Mouse (Mus musculus): Measurements from ENCODE around the gene Krtap12-1. TPM values are rescaled to one million over a fixed set of nuclear protein-coding genes. Genes with fewer than 3 reads are reported as not detected.
A peak's percentile ranks its signal among the peaks of the same experiment; 100 is the strongest.
"Not testable (repeated sequence)": the region's sequence is repeated elsewhere in the genome, so short reads cannot be mapped to it uniquely, and the experiment has no call there.

Krtap12-1 gene
- polyA plus RNA-seq, 1 experiment, result not detected

DNA sequence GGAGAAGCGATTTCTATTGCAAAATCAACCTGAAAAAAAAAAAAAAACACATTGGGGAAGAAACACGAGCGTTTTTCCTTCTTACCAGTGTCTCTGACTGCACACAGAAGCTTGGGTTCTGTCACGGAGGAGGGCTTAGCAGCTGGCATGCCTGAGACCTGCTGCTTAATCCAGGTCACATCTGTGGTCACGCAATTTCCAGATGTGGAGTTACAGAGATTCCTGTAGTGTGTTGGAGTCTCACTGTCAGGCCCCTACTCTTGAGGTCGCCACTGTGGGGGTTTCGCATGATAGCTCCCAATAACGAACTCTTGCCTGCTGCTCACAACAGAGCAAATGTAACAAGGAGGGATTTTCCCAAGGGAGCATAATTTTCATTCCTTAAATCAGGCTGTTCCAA, 36.2 kb upstream of the Krtap12-1 start:
- H3K4me3 ChIP-seq (ENCODE audit: insufficient read depth, poor library complexity, severe bottlenecking), result no peak overlapping the region
- H3K79me2 ChIP-seq (ENCODE audit: control insufficient read depth, insufficient read depth), result no peaks in the 10 kb centered on the region
- H3K36me3 ChIP-seq (ENCODE audit: control insufficient read depth, insufficient read depth), result no peaks in the 10 kb centered on the region
- peaks cover 75% of the 10 kb centered on the region for H3K27me3 ChIP-seq (ENCODE audit: control insufficient read depth, insufficient read depth, insufficient read length)
- TF ChIP-seq CEBPB (IDR thresholded peaks at IDR 0.05; ENCODE audit: low read depth) (no peak), USF1 (IDR thresholded peaks at IDR 0.05; ENCODE audit: low read depth) (no peak), FOSL1 (IDR thresholded peaks at IDR 0.05; ENCODE audit: insufficient read depth, low read length, poor library complexity, severe bottlenecking) (no peak), MYOD1 (IDR thresholded peaks at IDR 0.05; ENCODE audit: control insufficient read depth, insufficient read length, low read depth) (no peak), CTCF (IDR thresholded peaks at IDR 0.05; ENCODE audit: control insufficient read depth, insufficient read depth, insufficient read length) (no peak), MAX (IDR thresholded peaks at IDR 0.05) (no peak), MYOG (IDR thresholded peaks at IDR 0.05; ENCODE audit: control insufficient read depth, extremely low read depth, insufficient read length) (no peak)
- no peaks in the 10 kb centered on the region for H3K79me3 ChIP-seq (ENCODE audit: low read depth)
- H3ac ChIP-seq (ENCODE audit: control insufficient read depth, insufficient read length, low read depth), result no peak overlapping the region

DNA sequence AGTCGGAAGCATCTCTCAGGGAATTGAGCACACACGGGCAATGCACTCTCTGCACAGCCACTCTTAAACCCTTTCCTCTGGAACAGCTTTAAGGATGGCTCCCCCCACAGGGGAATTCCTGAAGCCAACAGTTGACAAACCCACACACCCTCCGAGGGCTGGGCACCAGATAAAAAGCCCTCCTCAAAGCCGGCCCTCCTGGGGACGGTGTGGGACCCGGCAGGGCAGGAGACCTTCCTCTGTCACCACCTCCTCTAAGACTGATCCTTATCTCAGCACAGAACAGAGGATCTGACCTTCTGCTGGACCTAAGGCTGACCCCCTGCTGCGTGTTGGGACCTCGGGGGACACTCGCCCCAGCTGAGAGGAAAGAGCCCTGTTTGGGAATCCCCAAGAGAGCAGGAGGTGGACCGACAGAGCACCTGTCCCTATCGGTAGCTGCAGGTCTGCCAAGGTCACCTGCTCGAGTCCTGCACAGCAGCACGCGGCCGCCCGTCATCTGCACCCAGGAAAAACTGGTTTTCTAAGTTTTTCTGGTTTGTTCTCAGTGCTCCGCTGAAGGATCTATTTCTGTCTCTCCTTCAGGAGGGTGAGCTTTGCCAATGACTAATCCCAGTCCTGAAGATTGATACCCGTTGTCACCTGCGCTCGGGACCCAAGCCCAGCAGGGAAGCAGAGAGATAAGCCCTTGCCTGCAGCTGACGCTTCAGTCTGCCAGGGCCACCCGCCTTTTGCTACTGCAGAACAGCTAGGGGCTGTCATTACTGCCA, 34.3 kb upstream of the Krtap12-1 start, which contains the start of gene Tspear:
Tspear (plus strand) TSS at position 675 of the 770 bp plus-strand sequence.
- H3K27me3 ChIP-seq (ENCODE audit: control insufficient read depth, insufficient read depth, insufficient read length), result peaks cover 91% of the 10 kb centered on the region
- H3ac ChIP-seq (ENCODE audit: control insufficient read depth, insufficient read length, low read depth), result no peak within 1 kb of the TSS
- no peaks in the 10 kb centered on the region for H3K79me2 ChIP-seq (ENCODE audit: control insufficient read depth, insufficient read depth)
- no peaks in the 10 kb centered on the region for H3K36me3 ChIP-seq (ENCODE audit: control insufficient read depth, insufficient read depth)
- no peaks in the 10 kb centered on the region for H3K79me3 ChIP-seq (ENCODE audit: low read depth)
- no peak within 1 kb of the TSS for H3K4me3 ChIP-seq (ENCODE audit: insufficient read depth, poor library complexity, severe bottlenecking)
- TF ChIP-seq MAX (IDR thresholded peaks at IDR 0.05) (no peak), CEBPB (IDR thresholded peaks at IDR 0.05; ENCODE audit: low read depth) (no peak), CTCF (IDR thresholded peaks at IDR 0.05; ENCODE audit: control insufficient read depth, insufficient read depth, insufficient read length) (no peak), MYOG (IDR thresholded peaks at IDR 0.05; ENCODE audit: control insufficient read depth, extremely low read depth, insufficient read length) (no peak), FOSL1 (IDR thresholded peaks at IDR 0.05; ENCODE audit: insufficient read depth, low read length, poor library complexity, severe bottlenecking) (no peak), MYOD1 (IDR thresholded peaks at IDR 0.05; ENCODE audit: control insufficient read depth, insufficient read length, low read depth) (no peak), USF1 (IDR thresholded peaks at IDR 0.05; ENCODE audit: low read depth) (no peak)

DNA sequence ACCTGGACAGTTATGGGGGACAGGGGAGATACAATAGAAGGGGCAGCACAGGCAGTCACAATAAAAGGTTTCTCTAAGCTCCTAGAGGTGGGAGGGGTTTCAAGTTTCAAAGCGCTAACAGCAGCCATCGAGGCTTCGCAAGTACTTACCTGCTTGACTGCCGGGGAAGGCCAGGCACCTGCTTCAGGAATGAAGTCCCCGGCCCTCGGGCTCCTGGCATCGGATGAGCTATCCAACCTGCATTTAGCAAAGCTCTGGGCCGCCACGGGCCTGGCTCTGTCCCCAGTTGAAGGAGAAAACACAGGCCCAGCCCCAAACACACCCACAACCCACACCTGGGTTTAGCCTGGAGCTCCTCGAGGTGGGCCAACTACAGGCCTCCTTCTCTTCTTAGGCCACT, 33.4 kb upstream of the Krtap12-1 start:
- TF ChIP-seq CEBPB (IDR thresholded peaks at IDR 0.05; ENCODE audit: low read depth), result no peak
- no peak for TF ChIP-seq USF1 (IDR thresholded peaks at IDR 0.05; ENCODE audit: low read depth)
- no peak for TF ChIP-seq MYOG (IDR thresholded peaks at IDR 0.05; ENCODE audit: control insufficient read depth, extremely low read depth, insufficient read length)
- TF ChIP-seq CTCF (IDR thresholded peaks at IDR 0.05; ENCODE audit: control insufficient read depth, insufficient read depth, insufficient read length), result no peak
- no peak for TF ChIP-seq MAX (IDR thresholded peaks at IDR 0.05)
- TF ChIP-seq FOSL1 (IDR thresholded peaks at IDR 0.05; ENCODE audit: insufficient read depth, low read length, poor library complexity, severe bottlenecking), result no peak
- no peak for TF ChIP-seq MYOD1 (IDR thresholded peaks at IDR 0.05; ENCODE audit: control insufficient read depth, insufficient read length, low read depth)
- H3K36me3 ChIP-seq (ENCODE audit: control insufficient read depth, insufficient read depth), result no peaks in the 10 kb centered on the region
- peaks cover 95% of the 10 kb centered on the region for H3K27me3 ChIP-seq (ENCODE audit: control insufficient read depth, insufficient read depth, insufficient read length)
- H3K4me3 ChIP-seq (ENCODE audit: insufficient read depth, poor library complexity, severe bottlenecking), result no peak overlapping the region
- no peaks in the 10 kb centered on the region for H3K79me3 ChIP-seq (ENCODE audit: low read depth)
- no peaks in the 10 kb centered on the region for H3K79me2 ChIP-seq (ENCODE audit: control insufficient read depth, insufficient read depth)
- H3ac ChIP-seq (ENCODE audit: control insufficient read depth, insufficient read length, low read depth), result no peak overlapping the region

DNA sequence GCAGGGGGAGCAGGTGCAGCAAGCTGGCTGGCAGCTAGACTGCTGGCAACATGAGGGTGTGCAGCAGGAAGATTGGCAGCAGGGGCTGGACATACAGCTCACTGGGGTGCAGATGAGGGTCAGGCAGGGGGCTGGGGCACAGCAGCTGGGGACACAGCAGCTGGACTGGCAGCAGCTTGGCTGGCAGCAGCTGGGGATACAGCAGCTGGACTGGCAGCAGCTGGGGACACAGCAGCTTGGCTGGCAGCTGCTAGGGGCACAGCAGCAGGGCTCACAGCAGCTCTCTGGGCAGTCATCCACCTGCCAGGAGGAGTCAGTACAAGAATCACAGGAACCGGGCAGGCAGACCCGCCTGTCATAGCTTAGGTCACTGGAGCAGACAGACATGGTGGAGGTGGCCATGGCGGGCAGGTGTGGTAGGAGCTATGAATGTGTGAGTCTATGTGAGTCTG, 30.0 kb upstream of the Krtap12-1 start, which contains the start of gene Gm19402:
Gm19402 (minus strand) TSS at position 402 of the 452 bp plus-strand sequence.
- H3K79me2 ChIP-seq (ENCODE audit: control insufficient read depth, insufficient read depth); H3K79me3 ChIP-seq (ENCODE audit: low read depth); H3ac ChIP-seq (ENCODE audit: control insufficient read depth, insufficient read length, low read depth); H3K36me3 ChIP-seq (ENCODE audit: control insufficient read depth, insufficient read depth); H3K4me3 ChIP-seq (ENCODE audit: insufficient read depth, poor library complexity, severe bottlenecking): not testable (repeated sequence)
- peak; percentile 62 for TF ChIP-seq MYOD1 (IDR thresholded peaks at IDR 0.05; ENCODE audit: control insufficient read depth, insufficient read length, low read depth)
- peaks cover 86% of the 10 kb centered on the region for H3K27me3 ChIP-seq (ENCODE audit: control insufficient read depth, insufficient read depth, insufficient read length)

DNA sequence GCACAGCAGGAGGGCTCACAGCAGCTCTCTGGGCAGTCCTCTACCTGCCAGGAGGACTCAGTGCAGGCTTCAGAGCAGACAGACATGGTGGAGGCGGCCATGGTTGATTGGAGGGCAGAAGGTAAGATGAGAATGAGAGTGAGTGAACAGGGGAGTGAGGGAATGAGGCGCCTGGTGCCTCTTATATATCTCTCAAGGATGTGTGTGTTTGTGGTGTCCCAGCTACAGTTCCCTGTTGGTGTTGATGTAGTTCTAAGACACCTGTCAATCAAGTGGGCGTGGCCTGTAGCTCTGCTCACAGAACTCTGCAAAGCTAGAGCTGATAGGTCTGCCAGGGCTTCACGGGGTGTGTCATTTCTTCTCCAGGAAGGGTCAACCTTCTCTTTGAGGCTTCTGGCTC, 23.3 kb upstream of the Krtap12-1 start, which contains the start of gene Gm9508:
Gm9508 (minus strand) TSS at position 101 of the 400 bp plus-strand sequence.
- Histone ChIP-seq H3ac (ENCODE audit: control insufficient read depth, insufficient read length, low read depth) (no peak within 1 kb of the TSS), H3K27me3 (ENCODE audit: control insufficient read depth, insufficient read depth, insufficient read length) (peaks cover 24% of the 10 kb centered on the region), H3K79me2 (ENCODE audit: control insufficient read depth, insufficient read depth) (no peaks in the 10 kb centered on the region), H3K36me3 (ENCODE audit: control insufficient read depth, insufficient read depth) (no peaks in the 10 kb centered on the region), H3K4me3 (ENCODE audit: insufficient read depth, poor library complexity, severe bottlenecking) (no peak within 1 kb of the TSS), H3K79me3 (ENCODE audit: low read depth) (no peaks in the 10 kb centered on the region)
- TF ChIP-seq USF1 (IDR thresholded peaks at IDR 0.05; ENCODE audit: low read depth) (no peak), MYOD1 (IDR thresholded peaks at IDR 0.05; ENCODE audit: control insufficient read depth, insufficient read length, low read depth) (no peak)

DNA sequence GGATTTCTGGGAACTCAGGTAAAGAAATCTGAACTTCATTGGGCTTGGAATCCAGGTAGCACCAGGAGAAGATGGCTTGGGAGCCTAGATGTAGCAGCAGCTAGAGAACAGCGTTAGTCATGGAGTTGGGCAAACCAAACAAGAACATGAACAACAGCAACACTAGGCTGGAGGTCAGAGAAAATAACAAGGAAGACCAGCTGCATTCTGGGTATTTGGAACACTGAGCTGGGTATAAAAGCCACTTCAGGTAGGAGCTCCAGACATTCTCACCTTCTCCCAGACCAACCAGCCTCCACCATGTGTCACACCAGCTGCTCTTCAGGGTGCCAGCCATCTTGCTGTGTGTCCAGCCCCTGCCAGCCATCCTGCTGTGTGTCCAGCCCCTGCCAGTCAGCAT, 14.1 kb upstream of the Krtap12-1 start, which contains the start of gene Gm10272:
Gm10272 (plus strand) TSS at position 301 of the 400 bp plus-strand sequence.
- Histone ChIP-seq H3K4me3 (ENCODE audit: insufficient read depth, poor library complexity, severe bottlenecking) (no peak within 1 kb of the TSS), H3K79me2 (ENCODE audit: control insufficient read depth, insufficient read depth) (no peaks in the 10 kb centered on the region), H3ac (ENCODE audit: control insufficient read depth, insufficient read length, low read depth) (no peak within 1 kb of the TSS), H3K79me3 (ENCODE audit: low read depth) (no peaks in the 10 kb centered on the region), H3K36me3 (ENCODE audit: control insufficient read depth, insufficient read depth) (no peaks in the 10 kb centered on the region), H3K27me3 (ENCODE audit: control insufficient read depth, insufficient read depth, insufficient read length) (peaks cover 5% of the 10 kb centered on the region)
- TF ChIP-seq CTCF (IDR thresholded peaks at IDR 0.05; ENCODE audit: control insufficient read depth, insufficient read depth, insufficient read length), result no peak
- TF ChIP-seq MAX (IDR thresholded peaks at IDR 0.05), result no peak
- TF ChIP-seq FOSL1 (IDR thresholded peaks at IDR 0.05; ENCODE audit: insufficient read depth, low read length, poor library complexity, severe bottlenecking), result no peak
- TF ChIP-seq CEBPB (IDR thresholded peaks at IDR 0.05; ENCODE audit: low read depth), result no peak
- TF ChIP-seq MYOD1 (IDR thresholded peaks at IDR 0.05; ENCODE audit: control insufficient read depth, insufficient read length, low read depth), result no peak
- TF ChIP-seq USF1 (IDR thresholded peaks at IDR 0.05; ENCODE audit: low read depth), result no peak
- TF ChIP-seq MYOG (IDR thresholded peaks at IDR 0.05; ENCODE audit: control insufficient read depth, extremely low read depth, insufficient read length), result no peak
